Mouse (Mus musculus): ENCODE measurements around the gene Fgfr2. TPM values are rescaled to one million over a fixed set of nuclear protein-coding genes. Genes with fewer than 3 reads are reported as not detected.
A peak's percentile ranks its signal among the peaks of the same experiment; 100 is the strongest.

Gene Fgfr2
- polyA plus RNA-seq, 1 experiment, result 1.7 TPM

- H3K4me3 ChIP-seq (ENCODE audit: insufficient read depth, poor library complexity, severe bottlenecking), result peak overlapping the region; percentile 25
- H3K79me3 ChIP-seq (ENCODE audit: low read depth), result no peaks in the 10 kb centered on the region
- peak overlapping the region; percentile 4 for H3ac ChIP-seq (ENCODE audit: control insufficient read depth, insufficient read length, low read depth)
- H3K36me3 ChIP-seq (ENCODE audit: control insufficient read depth, insufficient read depth), result no peaks in the 10 kb centered on the region
- peaks cover 9% of the 10 kb centered on the region for H3K27me3 ChIP-seq (ENCODE audit: control insufficient read depth, insufficient read depth, insufficient read length)
- no peaks in the 10 kb centered on the region for H3K79me2 ChIP-seq (ENCODE audit: control insufficient read depth, insufficient read depth)
- TF ChIP-seq CEBPB (IDR thresholded peaks at IDR 0.05; ENCODE audit: low read depth) (no peak), MAX (IDR thresholded peaks at IDR 0.05) (peak; percentile 58), MYOD1 (IDR thresholded peaks at IDR 0.05; ENCODE audit: control insufficient read depth, insufficient read length, low read depth) (no peak), FOSL1 (IDR thresholded peaks at IDR 0.05; ENCODE audit: insufficient read depth, low read length, poor library complexity, severe bottlenecking) (no peak), MYOG (IDR thresholded peaks at IDR 0.05; ENCODE audit: control insufficient read depth, extremely low read depth, insufficient read length) (no peak), CTCF (IDR thresholded peaks at IDR 0.05; ENCODE audit: control insufficient read depth, insufficient read depth, insufficient read length) (peak; percentile 94)
Measured at GRCm38 (mm10) chr7:132551351-132552126, 571.6 kb downstream of the Fgfr2 start.

- Histone ChIP-seq H3K79me3 (ENCODE audit: low read depth) (no peaks in the 10 kb centered on the region), H3ac (ENCODE audit: control insufficient read depth, insufficient read length, low read depth) (no peak overlapping the region), H3K36me3 (ENCODE audit: control insufficient read depth, insufficient read depth) (no peaks in the 10 kb centered on the region), H3K4me3 (ENCODE audit: insufficient read depth, poor library complexity, severe bottlenecking) (no peak overlapping the region), H3K79me2 (ENCODE audit: control insufficient read depth, insufficient read depth) (no peaks in the 10 kb centered on the region), H3K27me3 (ENCODE audit: control insufficient read depth, insufficient read depth, insufficient read length) (peaks cover 29% of the 10 kb centered on the region)
- TF ChIP-seq FOSL1 (IDR thresholded peaks at IDR 0.05; ENCODE audit: insufficient read depth, low read length, poor library complexity, severe bottlenecking), result no peak
- no peak for TF ChIP-seq MYOD1 (IDR thresholded peaks at IDR 0.05; ENCODE audit: control insufficient read depth, insufficient read length, low read depth)
- no peak for TF ChIP-seq CTCF (IDR thresholded peaks at IDR 0.05; ENCODE audit: control insufficient read depth, insufficient read depth, insufficient read length)
- no peak for TF ChIP-seq MAX (IDR thresholded peaks at IDR 0.05)
Measured at GRCm38 (mm10) chr7:132547126-132547525, 576.0 kb downstream of the Fgfr2 start.

GRCm38 (mm10) chr7:132542427-132542826 is 580.7 kb downstream of the Fgfr2 start:
- no peak overlapping the region for H3ac ChIP-seq (ENCODE audit: control insufficient read depth, insufficient read length, low read depth)
- H3K79me3 ChIP-seq (ENCODE audit: low read depth), result no peaks in the 10 kb centered on the region
- no peak overlapping the region for H3K4me3 ChIP-seq (ENCODE audit: insufficient read depth, poor library complexity, severe bottlenecking)
- H3K79me2 ChIP-seq (ENCODE audit: control insufficient read depth, insufficient read depth), result no peaks in the 10 kb centered on the region
- no peak for TF ChIP-seq MAX (IDR thresholded peaks at IDR 0.05)
- TF ChIP-seq USF1 (IDR thresholded peaks at IDR 0.05; ENCODE audit: low read depth), result no peak
- no peak for TF ChIP-seq FOSL1 (IDR thresholded peaks at IDR 0.05; ENCODE audit: insufficient read depth, low read length, poor library complexity, severe bottlenecking)
- no peak for TF ChIP-seq MYOG (IDR thresholded peaks at IDR 0.05; ENCODE audit: control insufficient read depth, extremely low read depth, insufficient read length)
- no peak for TF ChIP-seq CTCF (IDR thresholded peaks at IDR 0.05; ENCODE audit: control insufficient read depth, insufficient read depth, insufficient read length)
- no peak for TF ChIP-seq CEBPB (IDR thresholded peaks at IDR 0.05; ENCODE audit: low read depth)
- no peak for TF ChIP-seq MYOD1 (IDR thresholded peaks at IDR 0.05; ENCODE audit: control insufficient read depth, insufficient read length, low read depth)
- peaks cover 50% of the 10 kb centered on the region for H3K27me3 ChIP-seq (ENCODE audit: control insufficient read depth, insufficient read depth, insufficient read length)
- H3K36me3 ChIP-seq (ENCODE audit: control insufficient read depth, insufficient read depth), result no peaks in the 10 kb centered on the region

GRCm38 (mm10) chr7:132541566-132541965 is 581.6 kb downstream of the Fgfr2 start:
- no peak overlapping the region for H3ac ChIP-seq (ENCODE audit: control insufficient read depth, insufficient read length, low read depth)
- H3K79me2 ChIP-seq (ENCODE audit: control insufficient read depth, insufficient read depth), result no peaks in the 10 kb centered on the region
- H3K27me3 ChIP-seq (ENCODE audit: control insufficient read depth, insufficient read depth, insufficient read length), result peaks cover 42% of the 10 kb centered on the region
- no peak overlapping the region for H3K4me3 ChIP-seq (ENCODE audit: insufficient read depth, poor library complexity, severe bottlenecking)
- TF ChIP-seq FOSL1 (IDR thresholded peaks at IDR 0.05; ENCODE audit: insufficient read depth, low read length, poor library complexity, severe bottlenecking), result no peak
- TF ChIP-seq CTCF (IDR thresholded peaks at IDR 0.05; ENCODE audit: control insufficient read depth, insufficient read depth, insufficient read length), result no peak
- no peak for TF ChIP-seq MYOG (IDR thresholded peaks at IDR 0.05; ENCODE audit: control insufficient read depth, extremely low read depth, insufficient read length)
- TF ChIP-seq CEBPB (IDR thresholded peaks at IDR 0.05; ENCODE audit: low read depth), result no peak
- TF ChIP-seq MAX (IDR thresholded peaks at IDR 0.05), result no peak
- no peak for TF ChIP-seq USF1 (IDR thresholded peaks at IDR 0.05; ENCODE audit: low read depth)
- TF ChIP-seq MYOD1 (IDR thresholded peaks at IDR 0.05; ENCODE audit: control insufficient read depth, insufficient read length, low read depth), result no peak
- no peaks in the 10 kb centered on the region for H3K79me3 ChIP-seq (ENCODE audit: low read depth)
- H3K36me3 ChIP-seq (ENCODE audit: control insufficient read depth, insufficient read depth), result no peaks in the 10 kb centered on the region

- Histone ChIP-seq H3K36me3 (ENCODE audit: control insufficient read depth, insufficient read depth) (no peaks in the 10 kb centered on the region), H3K4me3 (ENCODE audit: insufficient read depth, poor library complexity, severe bottlenecking) (no peak overlapping the region), H3K79me2 (ENCODE audit: control insufficient read depth, insufficient read depth) (no peaks in the 10 kb centered on the region), H3K79me3 (ENCODE audit: low read depth) (no peaks in the 10 kb centered on the region), H3ac (ENCODE audit: control insufficient read depth, insufficient read length, low read depth) (no peak overlapping the region), H3K27me3 (ENCODE audit: control insufficient read depth, insufficient read depth, insufficient read length) (peaks cover 33% of the 10 kb centered on the region)
- TF ChIP-seq MYOG (IDR thresholded peaks at IDR 0.05; ENCODE audit: control insufficient read depth, extremely low read depth, insufficient read length) (no peak), CEBPB (IDR thresholded peaks at IDR 0.05; ENCODE audit: low read depth) (no peak), MAX (IDR thresholded peaks at IDR 0.05) (no peak), FOSL1 (IDR thresholded peaks at IDR 0.05; ENCODE audit: insufficient read depth, low read length, poor library complexity, severe bottlenecking) (no peak), CTCF (IDR thresholded peaks at IDR 0.05; ENCODE audit: control insufficient read depth, insufficient read depth, insufficient read length) (no peak), MYOD1 (IDR thresholded peaks at IDR 0.05; ENCODE audit: control insufficient read depth, insufficient read length, low read depth) (no peak), USF1 (IDR thresholded peaks at IDR 0.05; ENCODE audit: low read depth) (no peak)
Measured at GRCm38 (mm10) chr7:132540597-132540996, 582.6 kb downstream of the Fgfr2 start.
